Mouse (Mus musculus): ENCODE results near the gene Lbhd1.

Lbhd1 gene

GRCm38 (mm10) chr19:8911810-8912209, 28.3 kb downstream of the Lbhd1 start:
- no peak for DNase-seq (ENCODE audit: low spot score in 2 of 2)

- no peak for DNase-seq (ENCODE audit: low spot score in 2 of 2)
Measured at GRCm38 (mm10) chr19:8914212-8914611, 30.7 kb downstream of the Lbhd1 start.

- DNase-seq (ENCODE audit: low spot score in 2 of 2), result no peak
Measured at GRCm38 (mm10) chr19:8919000-8919399, 35.5 kb downstream of the Lbhd1 start.

- DNase-seq (ENCODE audit: low spot score in 2 of 2), result peak in 1 of 2 experiments; percentile 17
Measured at GRCm38 (mm10) chr19:8919684-8920072, 36.1 kb downstream of the Lbhd1 start.

GRCm38 (mm10) chr19:8920073-8920736, 36.7 kb downstream of the Lbhd1 start, which contains the start of gene B3gat3:
Gene B3gat3, plus strand, starts transcription at chr19:8920374.
- peak; percentile 89 to 91 for DNase-seq (ENCODE audit: low spot score in 2 of 2)

GRCm38 (mm10) chr19:8920836-8921291, 37.3 kb downstream of the Lbhd1 start:
- DNase-seq (ENCODE audit: low spot score in 2 of 2), result peak; percentile 42 to 53

GRCm38 (mm10) chr19:8921741-8922140, 38.2 kb downstream of the Lbhd1 start:
- no peak for DNase-seq (ENCODE audit: low spot score in 2 of 2)

- no peak for DNase-seq (ENCODE audit: low spot score in 2 of 2)
Measured at GRCm38 (mm10) chr19:8926766-8927165, 43.2 kb downstream of the Lbhd1 start.

GRCm38 (mm10) chr19:8927891-8928525, 44.5 kb downstream of the Lbhd1 start:
- no peak for DNase-seq (ENCODE audit: low spot score in 2 of 2)

GRCm38 (mm10) chr19:8928689-8929223, 45.2 kb downstream of the Lbhd1 start:
- no peak for DNase-seq (ENCODE audit: low spot score in 2 of 2)

- DNase-seq (ENCODE audit: low spot score in 2 of 2), result peak; percentile 88 to 91
Measured at GRCm38 (mm10) chr19:8929224-8930088, 45.9 kb downstream of the Lbhd1 start, which contains the start of the genes Rom1 and Eml3. Gene Rom1, minus strand, starts transcription at chr19:8929356. Gene Eml3, plus strand, starts transcription at chr19:8929552.

- no peak for DNase-seq (ENCODE audit: low spot score in 2 of 2)
Measured at GRCm38 (mm10) chr19:8930117-8930516, 46.6 kb downstream of the Lbhd1 start.

GRCm38 (mm10) chr19:8930771-8931170, 47.2 kb downstream of the Lbhd1 start:
- DNase-seq (ENCODE audit: low spot score in 2 of 2), result no peak

- DNase-seq (ENCODE audit: low spot score in 2 of 2), result no peak
Measured at GRCm38 (mm10) chr19:8936736-8937135, 53.2 kb downstream of the Lbhd1 start.

GRCm38 (mm10) chr19:8940526-8941133, 57.1 kb downstream of the Lbhd1 start:
- DNase-seq (ENCODE audit: low spot score in 2 of 2), result no peak

GRCm38 (mm10) chr19:8941136-8941514, 57.6 kb downstream of the Lbhd1 start:
- DNase-seq (ENCODE audit: low spot score in 2 of 2), result no peak

- DNase-seq (ENCODE audit: low spot score in 2 of 2), result peak; percentile 95 to 98
Measured at GRCm38 (mm10) chr19:8941515-8942217, 58.1 kb downstream of the Lbhd1 start, which contains the start of gene Mta2. Gene Mta2, plus strand, starts transcription at chr19:8941875.

All from spleen, postnatal 10 days (tissue).